In genomic region chr6:39917242-39917641, GRCm38 (mm10) we compare ENCODE assay signal across 15 mouse cellular contexts. TPM values are rescaled to one million over a fixed set of nuclear protein-coding genes. Genes with fewer than 3 reads are reported as not detected.
DNase-seq lines count a peak whose midpoint lies in the region; ATAC-seq lines count a peak whose summit lies in the region.
"Had no signal": no experiment of that assay in that cellular context is flagged by ENCODE, and none has a peak within 500 bp of the region (broad histone marks: within the 10 kb centered on the region; RNA-seq: fewer than 3 reads in every experiment).

No protein-coding gene starts in this region.

- H3K36me3 ChIP-seq in hindbrain, embryonic 10.5 days = no peaks in the 10 kb centered on the region
- H3K36me3 ChIP-seq in hindbrain, embryonic 16.5 days (ENCODE audit: control insufficient read depth, insufficient read depth, low read length) = no peaks in the 10 kb centered on the region
- no peaks in the 10 kb centered on the region for H3K36me3 ChIP-seq in midbrain, embryonic 13.5 days

- no peaks in the 10 kb centered on the region; the same call in 1 of the 2 replicates for H3K27me3 ChIP-seq in hindbrain, embryonic 10.5 days (ENCODE audit: insufficient read depth, poor library complexity, severe bottlenecking)
- H3K27me3 ChIP-seq in hindbrain, embryonic 16.5 days (replicated peaks; ENCODE audit: control insufficient read depth, insufficient read depth, low read length) = no peaks in the 10 kb centered on the region
- no peaks in the 10 kb centered on the region for H3K27me3 ChIP-seq in midbrain, embryonic 13.5 days

- H3K9ac ChIP-seq in hindbrain, embryonic 16.5 days (ENCODE audit: low read depth, low read length) = no peak overlapping the region
- 0 out of 2 replicates have a peak overlapping the region, but pooled peaks have one; percentile 0 for H3K9ac ChIP-seq in midbrain, embryonic 13.5 days (replicated peaks)

- ATAC-seq in hindbrain, embryonic 16.5 days = no peak
- 0 out of 2 replicates have a peak, but pooled peaks have one; percentile 58 for ATAC-seq in midbrain, embryonic 13.5 days

- no peaks in the 10 kb centered on the region for H3K9me3 ChIP-seq in hindbrain, embryonic 10.5 days
- H3K9me3 ChIP-seq in hindbrain, embryonic 16.5 days (ENCODE audit: control insufficient read depth, low read length) = no peaks in the 10 kb centered on the region
- H3K9me3 ChIP-seq in midbrain, embryonic 13.5 days = no peaks in the 10 kb centered on the region

- H3K4me2 ChIP-seq in hindbrain, embryonic 16.5 days (ENCODE audit: low read length) = no peak overlapping the region
- no peak overlapping the region for H3K4me2 ChIP-seq in midbrain, embryonic 13.5 days (replicated peaks)

- DNase-seq in hindbrain, embryonic 10.5 days (ENCODE audit: low spot score) = peak; percentile 11
- DNase-seq in R1 (ENCODE audit: low read depth, low spot score) (peak; percentile 8), adipocyte (ENCODE audit: low spot score) (no peak)
- DNase-seq in brain, adult 2 months (ENCODE audit: low read depth, low spot score) = peak; percentile 90
- DNase-seq in heart, adult 18-20 months = no peak
- DNase-seq: cerebellum, postnatal 36 days; gastrocnemius, postnatal 36 days; heart, postnatal 10 days; kidney, adult 2 months; liver; thymus, adult 18-20 months had no signal

- peak overlapping the region; percentile 59 for H3K27ac ChIP-seq in hindbrain, embryonic 10.5 days
- no peak overlapping the region for H3K27ac ChIP-seq in hindbrain, embryonic 16.5 days (ENCODE audit: low read depth, low read length)
- peak overlapping the region; percentile 30; the same call in 1 of the 2 replicates for H3K27ac ChIP-seq in midbrain, embryonic 13.5 days

- no peak overlapping the region for H3K4me3 ChIP-seq in hindbrain, embryonic 10.5 days
- H3K4me3 ChIP-seq in hindbrain, embryonic 16.5 days (ENCODE audit: low read length) = no peak overlapping the region
- H3K4me3 ChIP-seq in midbrain, embryonic 13.5 days (replicated peaks) = no peak overlapping the region
- H3K4me3 ChIP-seq: erythroblast, embryonic 14.5 days had no signal

- WGBS in hindbrain, embryonic 10.5 days = 32% methylated on average over 8 of the region's 8 CpGs
- WGBS in hindbrain, embryonic 16.5 days = 22% methylated on average over 8 of the region's 8 CpGs
- 22% methylated on average over 8 of the region's 8 CpGs for WGBS in midbrain, embryonic 13.5 days

- H3K4me1 ChIP-seq in hindbrain, embryonic 10.5 days (replicated peaks) = peaks cover 18% of the 10 kb centered on the region
- H3K4me1 ChIP-seq in hindbrain, embryonic 16.5 days (ENCODE audit: control insufficient read depth, insufficient read depth, low read depth, low read length) = peaks cover 11% of the 10 kb centered on the region
- H3K4me1 ChIP-seq in midbrain, embryonic 13.5 days (replicated peaks) = peaks cover 26% of the 10 kb centered on the region

RNA-seq across cellular contexts. Expression of gene Tmem178b, which starts 44.2 kb away (rescaled TPM):
- polyA plus RNA-seq in hindbrain, embryonic 10.5 days (2016; fragmentation: Nextera tagmentation; extraction: Ambion mirVana) = 2.8 and 7.0 TPM in 2 replicates
- 31.2 and 35.5 TPM in 2 replicates for polyA plus RNA-seq in hindbrain, embryonic 16.5 days (2015; fragmentation: Nextera tagmentation; extraction: Ambion mirVana)
- polyA plus RNA-seq in midbrain, embryonic 13.5 days (2015; fragmentation: Nextera tagmentation; extraction: Ambion mirVana) = 29.8 and 29.9 TPM in 2 replicates
- total RNA-seq in heart, adult 18-20 months (2021) = under 1 TPM; 0.42 to 0.90 TPM
- total RNA-seq: monocyte, adult 5-6 weeks had no signal
- polyA plus RNA-seq: erythroblast, embryonic 14.5 days had no signal

Comparison
In these comparisons a context has a peak if more than half of its experiments do, and no peak if none do; other contexts are left out.
1. DNase-seq: peak in hindbrain, embryonic 10.5 days (single experiment), R1 (single experiment) and brain, adult 2 months (single experiment); none in adipocyte (single experiment) and heart, adult 18-20 months (0 of 2).